Mouse (Mus musculus): Measurements from ENCODE around the gene Fam69b. TPM values are rescaled to one million over a fixed set of nuclear protein-coding genes. Genes with fewer than 3 reads are reported as not detected.
"Not testable (repeated sequence)": the region's sequence is repeated elsewhere in the genome, so short reads cannot be mapped to it uniquely, and the experiment has no call there.

The Fam69b gene
- total RNA-seq, 1 experiment = 24.6 TPM

- no peak for DNase-seq (ENCODE audit: low read depth, low spot score)
Observed at GRCm38 (mm10) chr2:26661143-26661752, 33.0 kb downstream of the Fam69b start.

GRCm38 (mm10) chr2:26661768-26662508 lies 33.7 kb downstream of the Fam69b start:
- DNase-seq (ENCODE audit: low read depth, low spot score) = no peak
- peak overlapping the region; percentile 33 to 49; a peak in 3 of 4 replicates for H3K4me3 ChIP-seq (ENCODE audit: insufficient read depth in 1 of 2, low read depth in 1 of 2, low read length in 2 of 2, poor library complexity in 1 of 2, severe bottlenecking in 1 of 2)
- H3K4me1 ChIP-seq (ENCODE audit: control insufficient read depth in 2 of 2, insufficient read depth in 2 of 2, low read length in 2 of 2, poor library complexity in 1 of 2) = peaks cover 0 to 4% of the 10 kb centered on the region in 2 experiments; a peak in 1 of 4 replicates
- H3K36me3 ChIP-seq (ENCODE audit: control insufficient read depth, insufficient read depth, low read length, poor library complexity, severe bottlenecking) = no peaks in the 10 kb centered on the region
- in situ Hi-C loops (cut with MboI; ENCODE audit: low sequenced_read_pairs in 2 of 2, unreplicated experiment in 2 of 2) = no loop called here
- no peak overlapping the region for H3K9ac ChIP-seq (ENCODE audit: insufficient read depth, low read depth, low read length, poor library complexity, severe bottlenecking)
- TF ChIP-seq ZNF384 (IDR thresholded peaks at IDR 0.05; ENCODE audit: low read depth, low read length) = no peak
- no peak for TF ChIP-seq ZC3H11A (IDR thresholded peaks at IDR 0.05; ENCODE audit: borderline replicate concordance, low read depth, low read length)
- TF ChIP-seq CHD2 (IDR thresholded peaks at IDR 0.05; ENCODE audit: low read depth, low read length) = no peak
- no peak for TF ChIP-seq HCFC1 (IDR thresholded peaks at IDR 0.05; ENCODE audit: borderline replicate concordance, insufficient read depth, low read length)
- no peak for TF ChIP-seq MAFK (IDR thresholded peaks at IDR 0.05; ENCODE audit: insufficient read depth, low read depth, low read length)
- no peaks in the 10 kb centered on the region for H3K9me3 ChIP-seq (ENCODE audit: control insufficient read depth, insufficient read depth, low read depth, low read length)
- H3K27ac ChIP-seq (ENCODE audit: insufficient read depth, low read depth, low read length, poor library complexity, severe bottlenecking) = no peak overlapping the region

More at GRCm38 (mm10) chr2:26661143-26661752, 33.0 kb downstream of the Fam69b start:
- TF ChIP-seq HCFC1 (IDR thresholded peaks at IDR 0.05; ENCODE audit: borderline replicate concordance, insufficient read depth, low read length) (no peak), CHD2 (IDR thresholded peaks at IDR 0.05; ENCODE audit: low read depth, low read length) (no peak), MAFK (IDR thresholded peaks at IDR 0.05; ENCODE audit: insufficient read depth, low read depth, low read length) (no peak), ZC3H11A (IDR thresholded peaks at IDR 0.05; ENCODE audit: borderline replicate concordance, low read depth, low read length) (no peak), ZNF384 (IDR thresholded peaks at IDR 0.05; ENCODE audit: low read depth, low read length) (no peak)
- Histone ChIP-seq H3K4me1 (ENCODE audit: control insufficient read depth in 2 of 2, insufficient read depth in 2 of 2, low read length in 2 of 2, poor library complexity in 1 of 2) (peaks cover 0 to 4% of the 10 kb centered on the region in 2 experiments; a peak in 1 of 4 replicates), H3K9ac (ENCODE audit: insufficient read depth, low read depth, low read length, poor library complexity, severe bottlenecking) (no peak overlapping the region), H3K27ac (ENCODE audit: insufficient read depth, low read depth, low read length, poor library complexity, severe bottlenecking) (no peak overlapping the region), H3K9me3 (ENCODE audit: control insufficient read depth, insufficient read depth, low read depth, low read length) (no peaks in the 10 kb centered on the region), H3K4me3 (ENCODE audit: insufficient read depth in 1 of 2, low read depth in 1 of 2, low read length in 2 of 2, poor library complexity in 1 of 2, severe bottlenecking in 1 of 2) (peak overlapping the region; percentile 33 to 49), H3K36me3 (ENCODE audit: control insufficient read depth, insufficient read depth, low read length, poor library complexity, severe bottlenecking) (no peaks in the 10 kb centered on the region)
- in situ Hi-C loops (cut with MboI; ENCODE audit: low sequenced_read_pairs in 2 of 2, unreplicated experiment in 2 of 2) = no loop called here

GRCm38 (mm10) chr2:26662509-26662882 lies 34.2 kb downstream of the Fam69b start:
- Histone ChIP-seq H3K27ac (ENCODE audit: insufficient read depth, low read depth, low read length, poor library complexity, severe bottlenecking) (no peak overlapping the region), H3K36me3 (ENCODE audit: control insufficient read depth, insufficient read depth, low read length, poor library complexity, severe bottlenecking) (no peaks in the 10 kb centered on the region), H3K9ac (ENCODE audit: insufficient read depth, low read depth, low read length, poor library complexity, severe bottlenecking) (no peak overlapping the region), H3K4me1 (ENCODE audit: control insufficient read depth in 2 of 2, insufficient read depth in 2 of 2, low read length in 2 of 2, poor library complexity in 1 of 2) (peaks cover 0 to 4% of the 10 kb centered on the region in 2 experiments; a peak in 1 of 4 replicates), H3K4me3 (ENCODE audit: insufficient read depth in 1 of 2, low read depth in 1 of 2, low read length in 2 of 2, poor library complexity in 1 of 2, severe bottlenecking in 1 of 2) (no peak overlapping the region), H3K9me3 (ENCODE audit: control insufficient read depth, insufficient read depth, low read depth, low read length) (no peaks in the 10 kb centered on the region)
- no peak for TF ChIP-seq HCFC1 (IDR thresholded peaks at IDR 0.05; ENCODE audit: borderline replicate concordance, insufficient read depth, low read length)
- no peak for TF ChIP-seq MAFK (IDR thresholded peaks at IDR 0.05; ENCODE audit: insufficient read depth, low read depth, low read length)
- no peak for TF ChIP-seq ZNF384 (IDR thresholded peaks at IDR 0.05; ENCODE audit: low read depth, low read length)
- no peak for TF ChIP-seq ZC3H11A (IDR thresholded peaks at IDR 0.05; ENCODE audit: borderline replicate concordance, low read depth, low read length)
- TF ChIP-seq CHD2 (IDR thresholded peaks at IDR 0.05; ENCODE audit: low read depth, low read length) = no peak
- in situ Hi-C loops (cut with MboI; ENCODE audit: low sequenced_read_pairs in 2 of 2, unreplicated experiment in 2 of 2) = no loop called here
- DNase-seq (ENCODE audit: low read depth, low spot score) = no peak

- Histone ChIP-seq H3K9me3 (ENCODE audit: control insufficient read depth, insufficient read depth, low read depth, low read length) (no peaks in the 10 kb centered on the region), H3K4me3 (ENCODE audit: insufficient read depth in 1 of 2, low read depth in 1 of 2, low read length in 2 of 2, poor library complexity in 1 of 2, severe bottlenecking in 1 of 2) (no peak overlapping the region), H3K9ac (ENCODE audit: insufficient read depth, low read depth, low read length, poor library complexity, severe bottlenecking) (no peak overlapping the region), H3K4me1 (ENCODE audit: control insufficient read depth in 2 of 2, insufficient read depth in 2 of 2, low read length in 2 of 2, poor library complexity in 1 of 2) (peaks cover 0 to 4% of the 10 kb centered on the region in 2 experiments; a peak in 1 of 4 replicates), H3K27ac (ENCODE audit: insufficient read depth, low read depth, low read length, poor library complexity, severe bottlenecking) (no peak overlapping the region), H3K36me3 (ENCODE audit: control insufficient read depth, insufficient read depth, low read length, poor library complexity, severe bottlenecking) (no peaks in the 10 kb centered on the region)
- DNase-seq (ENCODE audit: low read depth, low spot score) = no peak
- in situ Hi-C loops (cut with MboI; ENCODE audit: low sequenced_read_pairs in 2 of 2, unreplicated experiment in 2 of 2) = no loop called here
- TF ChIP-seq HCFC1 (IDR thresholded peaks at IDR 0.05; ENCODE audit: borderline replicate concordance, insufficient read depth, low read length) = no peak
- TF ChIP-seq CHD2 (IDR thresholded peaks at IDR 0.05; ENCODE audit: low read depth, low read length) = no peak
- no peak for TF ChIP-seq MAFK (IDR thresholded peaks at IDR 0.05; ENCODE audit: insufficient read depth, low read depth, low read length)
- no peak for TF ChIP-seq ZNF384 (IDR thresholded peaks at IDR 0.05; ENCODE audit: low read depth, low read length)
- TF ChIP-seq ZC3H11A (IDR thresholded peaks at IDR 0.05; ENCODE audit: borderline replicate concordance, low read depth, low read length) = no peak
Observed at GRCm38 (mm10) chr2:26663112-26663511, 34.9 kb downstream of the Fam69b start.

GRCm38 (mm10) chr2:26663551-26663950 lies 35.3 kb downstream of the Fam69b start:
- H3K9me3 ChIP-seq (ENCODE audit: control insufficient read depth, insufficient read depth, low read depth, low read length); H3K4me3 ChIP-seq (ENCODE audit: insufficient read depth in 1 of 2, low read depth in 1 of 2, low read length in 2 of 2, poor library complexity in 1 of 2, severe bottlenecking in 1 of 2); H3K36me3 ChIP-seq (ENCODE audit: control insufficient read depth, insufficient read depth, low read length, poor library complexity, severe bottlenecking); H3K9ac ChIP-seq (ENCODE audit: insufficient read depth, low read depth, low read length, poor library complexity, severe bottlenecking); DNase-seq (ENCODE audit: low read depth, low spot score); H3K4me1 ChIP-seq (ENCODE audit: control insufficient read depth in 2 of 2, insufficient read depth in 2 of 2, low read length in 2 of 2, poor library complexity in 1 of 2); H3K27ac ChIP-seq (ENCODE audit: insufficient read depth, low read depth, low read length, poor library complexity, severe bottlenecking); in situ Hi-C loops (cut with MboI; ENCODE audit: low sequenced_read_pairs in 2 of 2, unreplicated experiment in 2 of 2): not testable (repeated sequence)
